Mouse (Mus musculus) embryo, embryonic 11.5 days (tissue): ENCODE measurements around the gene Rnaseh1.

Experiments
- DNase-seq: peaks from one replicate; pipeline ENCODE4 v3.0.0-alpha.2; 2012; ENCODE audit warnings: low read depth, low spot score

Gene Rnaseh1

GRCm38 (mm10) chr12:28649141-28650110 is at the start of gene Rnaseh1:
Rnaseh1 (plus strand) TSS chr12:28649602.
- peak; percentile 76 for DNase-seq

DNA sequence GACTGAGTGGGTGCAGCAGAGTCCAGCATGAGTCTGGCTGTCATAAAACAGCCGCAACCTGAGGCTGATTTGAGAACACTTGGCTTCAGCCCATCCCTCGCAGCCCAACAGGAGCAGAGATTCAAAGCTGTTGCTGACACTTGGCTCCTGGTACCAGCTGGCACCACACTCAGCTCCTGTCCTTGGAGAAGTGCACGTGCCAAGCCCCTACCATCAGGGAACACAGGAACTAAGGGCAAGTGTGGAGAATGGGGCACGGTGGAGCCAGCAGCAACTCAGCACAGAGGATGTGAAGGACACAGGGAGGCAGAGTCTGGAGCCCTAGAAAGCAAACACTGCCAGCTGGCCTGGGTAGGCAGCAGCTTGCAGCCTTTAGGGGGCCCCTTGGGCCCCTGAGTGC is 47.1 kb upstream of the Rnaseh1 start:
- no peak for DNase-seq

DNA sequence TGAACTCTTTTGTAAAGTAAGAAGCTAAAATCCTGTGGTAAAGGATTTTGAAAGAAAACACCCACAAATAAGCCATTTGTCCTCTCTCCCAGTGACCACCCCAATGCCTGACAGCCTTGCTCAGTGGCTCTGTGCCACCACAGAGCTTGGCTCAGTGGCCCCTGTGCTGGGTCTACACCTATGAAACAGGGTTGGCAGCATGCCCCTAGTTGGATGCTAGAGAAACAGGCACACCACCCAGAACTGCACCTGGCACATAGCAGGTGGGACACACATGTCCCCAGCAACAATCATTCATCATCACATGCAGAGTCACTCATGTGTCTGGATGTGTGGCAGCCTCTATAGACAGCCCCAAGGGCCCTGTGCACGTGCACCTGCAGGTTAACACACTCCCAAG is 45.9 kb upstream of the Rnaseh1 start:
- DNase-seq, result no peak

DNA sequence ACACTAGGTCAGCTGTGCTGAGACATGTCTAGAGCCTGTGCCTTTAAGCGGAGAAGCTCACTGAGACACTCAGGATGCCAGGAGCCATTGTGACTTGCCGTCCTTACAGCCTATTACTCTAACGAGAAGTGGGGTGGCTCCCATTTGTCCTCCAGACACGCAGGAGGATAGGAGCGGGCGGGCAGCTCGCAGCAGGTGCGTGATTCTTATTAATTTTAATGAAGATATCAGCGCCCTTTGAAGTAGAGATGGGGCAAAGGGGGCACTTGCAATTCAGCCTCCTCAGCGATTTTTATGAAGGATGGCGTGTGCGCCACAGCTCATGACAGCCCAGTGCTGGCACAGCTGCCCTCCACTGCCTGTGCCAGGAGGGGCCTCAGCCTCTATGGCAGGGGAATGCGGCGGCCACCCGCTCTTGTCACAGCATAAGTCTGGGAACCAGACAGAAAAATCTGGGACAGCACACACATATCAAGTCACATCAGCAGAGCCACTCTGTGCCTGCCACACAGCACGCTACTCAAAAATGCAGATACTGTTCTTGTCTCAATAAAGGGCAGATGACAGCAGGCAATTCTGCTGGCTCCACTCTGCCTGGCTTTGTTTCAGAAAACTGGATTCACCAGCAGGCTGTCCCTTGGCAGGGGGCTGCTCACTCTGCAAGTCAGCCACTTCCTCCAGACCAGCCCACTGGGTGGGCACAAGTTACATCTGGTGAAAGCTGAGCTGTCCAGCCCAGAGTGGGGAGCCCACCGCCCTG is 41.7 kb upstream of the Rnaseh1 start:
- no peak for DNase-seq

GRCm38 (mm10) chr12:28612391-28612790 is 37.0 kb upstream of the Rnaseh1 start:
- no peak for DNase-seq

DNA sequence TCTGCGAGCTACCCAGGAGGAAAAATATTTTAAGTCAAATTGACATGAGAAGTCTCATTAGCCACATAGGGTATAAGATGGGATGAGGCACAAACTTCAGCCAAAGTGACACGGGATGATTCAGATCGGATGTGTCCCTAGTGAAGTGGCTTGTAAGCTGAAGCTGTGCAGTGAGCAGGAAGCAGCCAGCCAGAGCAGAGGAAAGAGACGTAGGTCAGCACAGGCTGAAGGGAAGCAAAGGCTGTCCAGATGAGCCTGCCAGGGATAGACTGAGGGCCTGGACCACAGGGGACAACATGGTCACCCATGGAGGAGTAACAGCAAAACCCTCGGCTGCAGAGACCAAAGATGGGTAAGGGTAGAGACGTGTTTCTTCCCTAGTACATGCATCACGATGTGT is 35.0 kb upstream of the Rnaseh1 start:
- DNase-seq, result no peak

DNA sequence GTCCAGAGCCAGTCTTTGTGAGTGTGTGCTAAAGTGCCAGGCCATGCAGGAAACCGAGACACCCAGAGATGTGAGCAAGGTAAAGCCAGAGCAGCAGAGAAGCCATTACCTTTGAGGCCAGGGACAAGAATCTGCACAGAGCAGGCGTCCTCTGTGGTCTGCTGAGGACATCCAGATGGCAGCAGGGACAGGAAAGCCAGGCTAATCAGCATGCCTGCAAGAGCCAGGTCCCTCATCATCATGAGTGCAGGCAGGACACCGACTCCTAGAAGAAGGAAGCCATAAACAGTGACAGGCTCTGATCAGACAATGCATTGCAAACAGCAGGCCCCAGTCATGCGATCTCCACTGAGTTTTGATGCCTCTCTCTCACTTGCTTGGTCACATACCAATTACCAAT is 32.1 kb upstream of the Rnaseh1 start:
- no peak for DNase-seq

DNA sequence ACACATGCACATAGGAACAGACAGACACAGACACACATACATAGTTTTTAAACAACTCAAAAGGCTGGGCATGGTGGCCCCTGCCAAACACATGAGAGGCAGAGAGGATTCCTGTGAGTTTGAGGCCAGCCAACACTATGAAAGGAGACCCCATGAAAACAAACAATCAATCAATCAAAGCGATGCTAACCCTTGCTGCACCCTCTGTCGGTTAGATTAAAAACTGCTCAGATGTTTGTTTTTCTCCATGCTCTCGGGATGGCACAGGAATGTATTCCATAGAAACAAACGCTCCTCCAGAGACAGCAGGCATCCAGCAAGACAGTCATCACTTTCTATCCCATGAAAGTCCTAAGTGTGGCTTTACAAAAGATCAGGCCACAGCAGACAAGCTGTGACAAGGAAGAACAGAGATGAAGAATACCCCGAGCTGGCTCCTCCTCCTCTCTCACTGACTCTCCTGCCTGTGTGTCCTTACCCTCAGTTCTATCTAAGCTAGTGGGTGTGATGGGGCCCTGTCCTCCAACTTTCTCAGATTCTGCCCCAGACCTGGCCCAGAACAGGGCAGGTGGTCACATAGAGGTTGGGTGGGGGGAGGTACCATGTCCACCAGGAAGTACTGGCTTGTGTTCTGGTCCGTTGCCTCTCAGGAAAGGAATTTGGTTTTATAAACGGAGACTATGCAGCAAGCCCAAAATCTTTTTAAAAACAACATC is 27.8 kb upstream of the Rnaseh1 start:
- no peak for DNase-seq

DNA sequence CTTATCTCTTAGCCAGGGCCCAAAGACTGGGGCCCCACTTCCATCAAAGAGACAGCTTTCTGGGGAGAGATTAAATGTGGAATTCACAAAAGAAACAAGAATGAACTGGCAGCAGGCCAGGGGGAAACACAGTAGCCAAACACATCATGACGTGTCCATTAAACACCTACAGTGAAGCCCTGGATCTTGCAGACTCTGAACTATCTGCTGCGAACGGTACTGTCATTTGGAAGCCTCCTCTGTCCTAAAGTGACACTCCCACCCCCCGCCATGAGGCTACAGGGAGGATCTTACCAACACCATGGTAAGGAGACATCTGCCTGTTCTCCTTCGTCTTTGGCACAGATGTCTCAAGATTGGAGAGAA is 27.3 kb upstream of the Rnaseh1 start:
- no peak for DNase-seq

DNA sequence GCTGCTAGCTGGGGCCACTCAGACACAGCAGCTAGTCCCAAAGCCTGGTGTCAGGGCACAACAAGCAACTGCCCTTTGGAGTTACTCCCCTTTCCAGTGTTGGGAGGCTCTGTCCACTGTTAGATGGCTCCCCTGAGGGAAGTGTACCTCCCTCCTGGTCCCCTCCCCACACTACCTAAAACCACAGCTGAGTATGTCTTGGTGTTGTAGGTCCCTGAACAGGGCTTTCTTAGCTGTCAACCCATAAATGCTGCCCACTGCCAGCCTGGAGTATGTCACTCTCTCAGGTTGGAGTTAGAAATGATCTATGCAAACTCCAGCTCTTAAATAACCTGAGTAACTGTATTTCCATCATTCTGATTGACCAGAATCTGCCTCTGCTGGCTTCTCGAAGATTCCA is 26.8 kb upstream of the Rnaseh1 start:
- DNase-seq, result no peak

GRCm38 (mm10) chr12:28623195-28623594 is 26.2 kb upstream of the Rnaseh1 start, which contains the start of gene Colec11:
Colec11 (minus strand) TSS chr12:28623377.
- DNase-seq, result no peak

- no peak for DNase-seq
These were observed 25.2 kb upstream of the Rnaseh1 start for GRCm38 (mm10) chr12:28624251-28624650.

GRCm38 (mm10) chr12:28625407-28625806 is 24.0 kb upstream of the Rnaseh1 start:
- no peak for DNase-seq

- DNase-seq, result no peak
These were observed 22.3 kb upstream of the Rnaseh1 start for GRCm38 (mm10) chr12:28627092-28627491.

- DNase-seq, result no peak
These were observed 21.0 kb upstream of the Rnaseh1 start for GRCm38 (mm10) chr12:28628436-28628835.

DNA sequence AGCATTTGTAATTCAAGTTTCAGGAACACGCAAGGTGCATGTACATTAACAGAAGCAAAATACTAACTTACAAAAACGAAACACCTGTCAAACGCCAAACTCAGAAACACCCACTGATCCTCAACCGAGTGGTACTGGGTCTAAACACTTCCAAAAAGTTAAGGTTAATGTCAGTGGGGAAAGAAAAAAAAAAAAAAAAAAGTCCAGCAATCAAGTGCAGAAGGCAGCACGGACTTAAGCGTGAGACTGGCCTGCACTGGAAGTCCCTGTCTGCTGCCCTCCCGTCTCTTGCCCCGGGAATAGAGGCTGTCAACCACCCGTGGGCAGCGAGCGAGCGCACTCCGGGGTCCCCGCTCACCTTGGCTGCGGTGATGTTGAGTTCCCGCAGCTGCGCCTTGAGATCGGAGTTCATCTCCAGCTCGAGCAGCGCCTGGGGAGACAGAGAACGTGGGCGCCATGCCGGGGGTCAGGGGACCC is 14.3 kb upstream of the Rnaseh1 start:
- no peak for DNase-seq

DNA sequence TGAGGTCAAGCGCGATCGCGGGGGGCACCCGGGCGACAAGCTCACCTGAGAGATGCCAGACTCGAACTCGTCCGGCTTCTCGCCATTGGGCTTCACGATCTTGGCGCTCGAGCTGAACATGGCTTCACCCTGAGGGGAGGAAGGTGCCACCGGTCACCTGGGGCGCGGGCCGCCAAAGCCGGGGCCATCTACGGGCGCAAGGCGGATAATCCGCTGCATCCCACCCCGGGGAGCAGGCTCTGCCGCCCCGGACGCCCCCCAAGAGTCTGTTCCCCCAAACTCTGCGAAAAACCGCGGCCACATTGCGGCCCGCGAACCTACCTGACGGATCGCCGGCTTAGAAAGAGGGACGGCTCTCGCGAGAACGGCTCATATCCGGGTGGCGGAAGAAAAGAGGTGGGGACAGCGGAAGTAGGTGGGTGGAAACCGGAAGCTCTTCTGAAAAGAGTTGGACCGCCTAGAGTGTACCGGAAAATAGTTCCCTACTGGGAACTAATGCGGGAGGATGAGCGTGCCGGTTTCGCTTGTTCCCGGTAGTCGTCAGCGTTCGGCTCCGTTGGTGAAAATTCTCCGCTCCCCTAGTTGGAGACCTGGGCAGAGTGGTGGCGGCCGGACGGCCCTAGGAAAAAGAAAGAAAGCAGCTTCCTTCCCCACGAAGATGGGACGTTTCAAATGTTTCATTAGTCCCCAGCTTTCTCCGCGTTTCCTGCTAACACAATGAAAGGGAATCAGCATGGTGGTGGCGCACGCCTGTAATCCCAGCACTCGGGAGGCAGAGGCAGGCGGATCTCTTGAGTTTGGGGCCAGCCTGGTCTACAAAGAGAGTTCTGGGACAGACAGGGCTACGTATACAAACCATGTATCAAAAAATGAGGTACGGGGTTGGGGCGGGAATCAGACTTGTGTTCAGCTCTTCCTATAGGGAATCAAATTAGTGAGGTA is 13.6 kb upstream of the Rnaseh1 start, which contains the start of gene Rps7:
Gene Rps7 (minus strand): TSS at position 419 of the 942 bp plus-strand sequence.
- peak; percentile 88 for DNase-seq

- DNase-seq, result no peak
These were observed 12.9 kb upstream of the Rnaseh1 start for GRCm38 (mm10) chr12:28636543-28636942.

DNA sequence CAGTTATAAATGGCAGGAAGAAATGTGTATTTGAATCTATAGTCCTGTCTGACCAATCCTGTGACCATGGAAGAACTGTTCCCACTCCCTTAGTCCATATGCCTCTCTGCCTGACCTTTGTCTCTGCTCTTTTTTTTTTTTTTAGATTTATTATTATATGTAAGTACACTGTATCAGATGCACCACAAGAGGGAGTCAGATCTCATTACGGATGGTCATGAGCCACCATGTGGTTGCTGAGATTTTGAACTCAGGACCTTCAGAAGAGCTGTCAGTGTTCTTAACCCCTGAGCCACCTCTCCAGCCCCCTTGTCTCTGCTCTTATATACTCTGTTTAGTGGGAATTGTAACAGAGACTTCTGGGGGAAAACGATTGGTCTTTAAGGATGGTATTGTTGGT is 10.6 kb upstream of the Rnaseh1 start:
- DNase-seq, result no peak

GRCm38 (mm10) chr12:28662628-28663027 is 13.2 kb downstream of the Rnaseh1 start:
- no peak for DNase-seq

DNA sequence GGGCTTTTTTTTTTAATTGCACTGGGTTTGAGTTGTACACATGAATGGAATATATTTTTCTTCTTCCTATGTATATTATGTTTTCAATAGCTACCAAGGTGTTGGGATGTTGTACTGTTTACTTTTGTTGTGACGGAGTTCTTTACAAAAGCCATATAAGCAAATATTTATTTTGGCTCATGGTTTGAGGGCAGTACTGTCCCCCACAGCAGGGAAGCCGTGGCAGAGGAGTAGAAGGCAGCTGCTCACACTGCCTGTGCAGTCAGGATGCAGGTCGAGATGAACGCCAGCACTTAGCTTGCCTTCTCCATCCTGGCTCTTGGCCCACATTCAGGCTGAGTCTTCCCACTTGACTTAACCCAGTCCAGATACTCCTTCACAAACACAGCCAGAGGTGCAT is 17.3 kb downstream of the Rnaseh1 start:
- no peak for DNase-seq
